9 mouse cellular contexts compared by ENCODE assay signal in genomic region chr1:119047462-119048371, GRCm38 (mm10). TPM values are rescaled to one million over a fixed set of nuclear protein-coding genes. Genes with fewer than 3 reads are reported as not detected.
DNase-seq lines count a peak whose midpoint lies in the region; ATAC-seq lines count a peak whose summit lies in the region.
"Had no signal": no experiment of that assay in that cellular context is flagged by ENCODE, and none has a peak within 500 bp of the region (broad histone marks: within the 10 kb centered on the region; RNA-seq: fewer than 3 reads in every experiment).

No protein-coding gene starts in this region.

- peak overlapping the region; percentile 93 for H3K4me2 ChIP-seq in intestine, embryonic 16.5 days (ENCODE audit: low read depth, low read length)
- peak overlapping the region; percentile 82 for H3K4me2 ChIP-seq in liver, embryonic 11.5 days
- peak overlapping the region; percentile 96 for H3K4me2 ChIP-seq in neural tube, embryonic 13.5 days

- intact Hi-C loops in gastrocnemius, postnatal 14 days (cut with DNase I; ENCODE audit: low total_unique reads), result no loop called here

- H3K27me3 ChIP-seq in intestine, embryonic 16.5 days (replicated peaks; ENCODE audit: control insufficient read depth, insufficient read depth, low read length), result peaks cover 14% of the 10 kb centered on the region
- peaks cover 49% of the 10 kb centered on the region for H3K27me3 ChIP-seq in liver, embryonic 11.5 days (replicated peaks; ENCODE audit: control insufficient read depth, insufficient read depth, low read length)
- H3K27me3 ChIP-seq in neural tube, embryonic 13.5 days, result peaks cover 32% of the 10 kb centered on the region

- ATAC-seq in intestine, embryonic 16.5 days, result peak; percentile 76
- peak; percentile 38 for ATAC-seq in liver, embryonic 11.5 days (replicated peaks; ENCODE audit: low FRiP score)
- ATAC-seq in neural tube, embryonic 13.5 days (ENCODE audit: low read depth), result peak; percentile 44; the same call in 1 of the 2 replicates
- no peak for ATAC-seq in inflammation-experienced regulatory T-cells, adult 6 months

- peaks cover 28% of the 10 kb centered on the region for H3K4me1 ChIP-seq in intestine, embryonic 16.5 days (ENCODE audit: control insufficient read depth, insufficient read depth, low read length)
- H3K4me1 ChIP-seq in liver, embryonic 11.5 days (replicated peaks; ENCODE audit: control insufficient read depth, insufficient read depth, low read length), result no peaks in the 10 kb centered on the region
- H3K4me1 ChIP-seq in neural tube, embryonic 13.5 days (replicated peaks), result peaks cover 59% of the 10 kb centered on the region

- peak overlapping the region; percentile 77 for H3K9ac ChIP-seq in intestine, embryonic 16.5 days (ENCODE audit: low read depth, low read length)
- peak overlapping the region; percentile 57 for H3K9ac ChIP-seq in liver, embryonic 11.5 days (ENCODE audit: low read depth, low read length)
- peak overlapping the region; percentile 76 for H3K9ac ChIP-seq in neural tube, embryonic 13.5 days

- no peaks in the 10 kb centered on the region for H3K9me3 ChIP-seq in intestine, embryonic 16.5 days (ENCODE audit: control insufficient read depth, low read length)
- H3K9me3 ChIP-seq in liver, embryonic 11.5 days (ENCODE audit: control insufficient read depth, low read length), result no peaks in the 10 kb centered on the region
- H3K9me3 ChIP-seq in neural tube, embryonic 13.5 days, result no peaks in the 10 kb centered on the region

- DNase-seq in kidney, adult 11 months, result peak; percentile 16
- DNase-seq in kidney, adult 8-10 months, result no peak
- peak; percentile 61 for DNase-seq in brain, adult 2 months (ENCODE audit: low read depth, low spot score)
- DNase-seq in gastrocnemius, postnatal 14 days, result peak; percentile 26
- no peak for DNase-seq in liver, embryonic 11.5 days (ENCODE audit: low spot score)

- H3K4me3 ChIP-seq in intestine, embryonic 16.5 days (ENCODE audit: low read length), result peak overlapping the region; percentile 61
- H3K4me3 ChIP-seq in liver, embryonic 11.5 days (ENCODE audit: low read depth, low read length), result peak overlapping the region; percentile 54
- peak overlapping the region; percentile 54 for H3K4me3 ChIP-seq in neural tube, embryonic 13.5 days

- peak overlapping the region; percentile 76 for H3K27ac ChIP-seq in intestine, embryonic 16.5 days (ENCODE audit: low read length)
- peak overlapping the region; percentile 53 for H3K27ac ChIP-seq in liver, embryonic 11.5 days (ENCODE audit: low read depth, low read length)
- peak overlapping the region; percentile 81 for H3K27ac ChIP-seq in neural tube, embryonic 13.5 days (replicated peaks)

- no peaks in the 10 kb centered on the region for H3K36me3 ChIP-seq in intestine, embryonic 16.5 days (ENCODE audit: control insufficient read depth, insufficient read depth, low read length)
- H3K36me3 ChIP-seq in liver, embryonic 11.5 days (ENCODE audit: control insufficient read depth, insufficient read depth, low read length), result no peaks in the 10 kb centered on the region
- H3K36me3 ChIP-seq in neural tube, embryonic 13.5 days, result no peaks in the 10 kb centered on the region
- H3K36me3 ChIP-seq: G1E had no signal

- 3% methylated on average over 56 of the region's 61 CpGs for WGBS in intestine, embryonic 16.5 days
- 6% methylated on average over 60 of the region's 61 CpGs for WGBS in liver, embryonic 11.5 days
- WGBS in neural tube, embryonic 13.5 days, result 1% methylated on average over 60 of the region's 61 CpGs

RNA-seq across cellular contexts. Expression of gene Gli2, which starts 5.7 kb away (rescaled TPM):
- 1 to 10 TPM; 3.3 to 4.5 TPM for total RNA-seq in gastrocnemius, postnatal 14 days (2021)
- polyA plus RNA-seq in intestine, embryonic 16.5 days (2015; fragmentation: Nextera tagmentation; extraction: Ambion mirVana), result 4.4 and 5.4 TPM in 2 replicates
- polyA plus RNA-seq in liver, embryonic 11.5 days (2014; fragmentation: Nextera tagmentation; extraction: Ambion mirVana), result 3.4 and 3.6 TPM in 2 replicates
- 1.9 and 3.8 TPM in 2 replicates for polyA plus RNA-seq in neural tube, embryonic 13.5 days (2015; fragmentation: Nextera tagmentation; extraction: Ambion mirVana)
- not detected for polyA plus RNA-seq in inflammation-experienced regulatory T-cells, adult 6 months (2017; shearing (Covaris generic))
- polyA plus RNA-seq: G1E had no signal

Comparison
In these comparisons a context has a peak if more than half of its experiments do, and no peak if none do; other contexts are left out.
1. DNase-seq: peak in kidney, adult 11 months (single experiment), brain, adult 2 months (single experiment) and gastrocnemius, postnatal 14 days (single experiment); none in kidney, adult 8-10 months (0 of 2) and liver, embryonic 11.5 days (single experiment).
2. Peak in every context shown above with its lines, with median percentiles within 50 percentile points of each other: H3K27ac ChIP-seq, H3K4me2 ChIP-seq, H3K4me3 ChIP-seq and H3K9ac ChIP-seq.